Mouse (Mus musculus) left cerebral cortex, adult 18-20 months (tissue): ENCODE measurements at regions not wholly inside any gene's neighbourhood (a gene's known extent, or its start where the extent isn't known, plus 50 kb on each side); places are given as distances from the start of the nearest gene placed in this dataset.
"Not testable (repeated sequence)": the region's sequence is repeated elsewhere in the genome, so short reads cannot be mapped to it uniquely, and the experiment has no call there.

Source experiments
- DNase-seq, 2 experiments: peaks; one replicate each; pipeline ENCODE4 v3.0.0; 2021 to 2022; ENCODE audit warnings: low spot score in 2 of 2, mixed read lengths in 1 of 2

- DNase-seq, result no peak
Observed at GRCm38 (mm10) chr13:85035903-85036302, 153.3 kb upstream of the Ccnh start.

- DNase-seq, result no peak
Observed at GRCm38 (mm10) chr13:85036830-85037229, 152.4 kb upstream of the Ccnh start.

GRCm38 (mm10) chr13:85066585-85067550 is 122.3 kb upstream of the Ccnh start:
- DNase-seq, result peak; percentile 24 to 31

GRCm38 (mm10) chr13:85067551-85068283 is 121.5 kb upstream of the Ccnh start:
- DNase-seq, result no peak

- no peak for DNase-seq
Observed at GRCm38 (mm10) chr13:85068403-85068802, 120.8 kb upstream of the Ccnh start.

GRCm38 (mm10) chr13:85083335-85083734 is 105.9 kb upstream of the Ccnh start:
- peak; percentile 4 to 11 for DNase-seq

- DNase-seq, result no peak
Observed at GRCm38 (mm10) chr13:85083742-85084141, 105.5 kb upstream of the Ccnh start.

- DNase-seq, result no peak
Observed at GRCm38 (mm10) chr13:85096174-85096573, 93.0 kb upstream of the Ccnh start.

GRCm38 (mm10) chr13:85123309-85123708 is 65.9 kb upstream of the Ccnh start:
- DNase-seq, result no peak

GRCm38 (mm10) chr13:85126573-85127547 is 62.3 kb upstream of the Ccnh start:
- not testable (repeated sequence) for DNase-seq

GRCm38 (mm10) chr13:85127548-85127925 is 61.7 kb upstream of the Ccnh start:
- no peak for DNase-seq
